Mouse (Mus musculus) midbrain, embryonic 16.5 days (tissue): ENCODE data around the gene Cdk2ap2. TPM values are rescaled to one million over a fixed set of nuclear protein-coding genes. Genes with fewer than 3 reads are reported as not detected.

Experiments
- ATAC-seq: fragments of 200-750 bp; cut with Nextera tagmentation; 2 replicates; pipeline ENCODE4 v1.8.0; 2017; ENCODE audit warnings: moderate TSS enrichment
- H3K27ac ChIP-seq: fragments of 300-500 bp; sonication (generic); 2 replicates; pipeline ENCODE4 v1.5.1; 2014; ENCODE audit warnings: mild to moderate bottlenecking, low read length, mixed read lengths
- H3K27me3 ChIP-seq: fragments of 300-500 bp; sonication (generic); 2 replicates; pipeline ENCODE4 v1.6.1; 2014; ENCODE audit warnings: low read depth, low read length, mixed read lengths; ENCODE audit not compliant: control insufficient read depth, insufficient read depth
- H3K36me3 ChIP-seq: fragments of 300-500 bp; sonication (generic); 2 replicates; pipeline ENCODE4 v1.6.1; 2014; ENCODE audit warnings: mild to moderate bottlenecking, low read length, moderate library complexity, mixed read lengths; ENCODE audit not compliant: control insufficient read depth, insufficient read depth
- H3K4me1 ChIP-seq: fragments of 300-500 bp; sonication (generic); 2 replicates; pipeline ENCODE4 v1.6.1; 2014; ENCODE audit warnings: mild to moderate bottlenecking, low read length, mixed read lengths; ENCODE audit not compliant: control insufficient read depth, insufficient read depth
- H3K4me2 ChIP-seq: fragments of 300-500 bp; sonication (generic); 2 replicates; pipeline ENCODE4 v1.6.1; 2014; ENCODE audit warnings: mild to moderate bottlenecking, low read length, mixed read lengths
- H3K4me3 ChIP-seq: fragments of 300-500 bp; sonication (generic); 2 replicates; pipeline ENCODE4 v1.5.1; 2014; ENCODE audit warnings: low read depth, mild to moderate bottlenecking, low read length, moderate library complexity, mixed read lengths
- H3K9ac ChIP-seq: fragments of 300-500 bp; sonication (generic); 2 replicates; pipeline ENCODE4 v1.6.1; 2014; ENCODE audit warnings: low read depth, low read length, mixed read lengths
- H3K9me3 ChIP-seq: fragments of 300-500 bp; sonication (generic); replicated peaks from 2 replicates; pipeline ENCODE4 v1.6.1; 2014; ENCODE audit warnings: mild to moderate bottlenecking, low read length, mixed read lengths; ENCODE audit not compliant: control insufficient read depth, poor library complexity, severe bottlenecking
- WGBS: fragments of 180-500 bp; shearing (Covaris S2); extraction: QIAGEN DNeasy Blood & Tissue Kit; methylation state at CpG from one replicate; pipeline ENCODE4 v1.1.7; 2014; 5-methylcytosine and 5-hydroxymethylcytosine counted together
- polyA plus RNA-seq: library from polyadenylated mRNA; unstranded; fragments of >200 nt; fragmentation: Nextera tagmentation; extraction: Ambion mirVana; gene quantifications from 2 replicates; pipeline ENCODE4 v1.2.1, GENCODE M21; 2015

The Cdk2ap2 gene
- polyA plus RNA-seq, 1 experiment from 2014 or later: 83.1 TPM

DNA sequence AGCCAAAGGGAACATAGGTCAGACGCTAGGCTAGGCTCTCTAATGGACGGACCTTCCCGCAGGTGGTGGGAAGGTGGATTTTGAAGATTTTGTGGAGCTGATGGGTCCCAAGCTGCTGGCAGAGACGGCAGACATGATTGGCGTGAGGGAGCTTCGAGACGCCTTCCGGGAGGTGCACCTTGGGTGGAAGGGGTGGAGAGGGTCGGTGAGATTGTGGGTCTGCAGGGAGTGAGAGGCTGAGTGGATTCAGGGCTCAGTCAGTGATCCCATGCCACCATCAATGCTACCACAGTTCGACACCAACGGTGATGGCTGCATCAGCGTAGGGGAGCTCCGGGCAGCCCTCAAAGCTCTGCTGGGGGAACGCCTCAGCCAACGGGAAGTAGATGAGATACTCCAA lies 10.8 kb upstream of the Cdk2ap2 start:
- Histone ChIP-seq H3K4me1 (no peaks in the 10 kb centered on the region), H3K4me2 (no peak overlapping the region), H3K27ac (no peak overlapping the region), H3K36me3 (no peaks in the 10 kb centered on the region), H3K27me3 (no peaks in the 10 kb centered on the region), H3K9ac (no peak overlapping the region), H3K4me3 (no peak overlapping the region), H3K9me3 (no peaks in the 10 kb centered on the region)
- WGBS: 93% methylated on average over 15 of the region's 15 CpGs
- no peak for ATAC-seq

DNA sequence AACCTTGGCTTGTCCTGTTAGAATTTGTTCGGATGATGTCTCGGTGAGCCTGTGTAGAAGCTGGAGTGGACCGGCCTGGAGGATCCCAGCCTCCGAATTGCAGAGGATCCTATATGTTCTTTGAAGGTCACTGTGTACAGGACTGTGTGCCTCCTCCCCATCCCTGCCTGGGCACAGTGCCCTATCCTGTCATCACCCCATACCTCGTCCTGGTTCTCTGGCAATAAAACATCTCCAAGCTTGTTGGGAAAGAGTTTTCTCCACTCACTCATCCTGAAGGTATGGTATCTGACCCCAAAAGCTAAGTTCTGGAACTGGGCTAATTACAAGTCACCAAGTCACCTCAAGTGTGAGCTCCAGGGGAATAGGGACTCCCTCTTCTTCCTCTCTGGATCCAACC lies 9.9 kb upstream of the Cdk2ap2 start:
- H3K4me1 ChIP-seq: no peaks in the 10 kb centered on the region
- 90% methylated on average over 5 of the region's 5 CpGs for WGBS
- no peak overlapping the region for H3K4me2 ChIP-seq
- no peaks in the 10 kb centered on the region for H3K36me3 ChIP-seq
- no peak overlapping the region for H3K27ac ChIP-seq
- H3K4me3 ChIP-seq: no peak overlapping the region
- no peak for ATAC-seq
- H3K9ac ChIP-seq: no peak overlapping the region
- no peaks in the 10 kb centered on the region for H3K9me3 ChIP-seq
- H3K27me3 ChIP-seq: no peaks in the 10 kb centered on the region

DNA sequence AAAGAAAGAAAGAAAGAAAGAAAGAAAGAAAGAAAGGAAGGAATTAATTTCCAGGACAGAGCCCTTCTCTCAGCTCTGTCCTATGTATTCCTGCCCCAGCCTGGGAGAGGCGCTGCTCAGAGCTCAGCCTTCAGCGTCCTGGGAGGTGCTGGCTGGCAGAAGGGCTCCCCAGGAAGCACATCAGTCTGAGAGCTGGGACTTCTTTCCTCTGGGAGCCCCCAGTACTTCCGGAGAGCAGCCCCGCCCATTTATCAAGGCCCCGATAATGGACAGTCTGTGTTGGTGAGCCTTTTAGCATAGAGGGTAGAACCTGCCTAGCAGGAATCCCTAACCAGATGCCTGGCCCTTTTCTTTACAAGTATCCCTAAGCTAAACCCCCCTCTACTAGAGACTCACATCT lies 8.8 kb upstream of the Cdk2ap2 start:
- Histone ChIP-seq H3K36me3 (no peaks in the 10 kb centered on the region), H3K4me2 (no peak overlapping the region), H3K9ac (no peak overlapping the region), H3K27me3 (no peaks in the 10 kb centered on the region), H3K27ac (no peak overlapping the region), H3K4me1 (no peaks in the 10 kb centered on the region), H3K9me3 (no peaks in the 10 kb centered on the region), H3K4me3 (no peak overlapping the region)
- ATAC-seq: no peak
- WGBS: 60% methylated on average over 5 of the region's 5 CpGs

DNA sequence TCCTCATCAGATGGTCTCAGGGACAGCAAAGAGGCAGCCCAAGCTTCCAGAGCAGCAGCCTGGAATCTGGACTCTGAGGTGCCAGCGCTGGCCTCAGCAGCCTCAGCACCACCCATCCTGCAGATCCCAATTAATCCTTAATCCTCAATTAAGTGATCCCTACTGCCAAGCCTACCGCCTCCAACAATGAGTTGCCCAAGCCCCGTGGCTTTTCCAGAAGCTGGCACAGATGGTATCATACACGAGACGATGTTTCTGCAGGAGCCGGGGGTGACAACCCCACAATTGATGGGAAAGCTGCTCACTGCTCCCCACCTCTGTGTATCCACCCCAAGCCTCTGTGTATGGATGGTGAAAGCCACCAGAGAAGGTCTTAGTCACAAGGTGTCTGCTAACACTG lies 7.9 kb upstream of the Cdk2ap2 start:
- H3K27me3 ChIP-seq: no peaks in the 10 kb centered on the region
- H3K9me3 ChIP-seq: no peaks in the 10 kb centered on the region
- H3K4me1 ChIP-seq: no peaks in the 10 kb centered on the region
- no peak overlapping the region for H3K4me3 ChIP-seq
- WGBS: 67% methylated on average over 6 of the region's 6 CpGs
- no peaks in the 10 kb centered on the region for H3K36me3 ChIP-seq
- H3K27ac ChIP-seq: no peak overlapping the region
- no peak overlapping the region for H3K4me2 ChIP-seq
- no peak for ATAC-seq
- no peak overlapping the region for H3K9ac ChIP-seq

DNA sequence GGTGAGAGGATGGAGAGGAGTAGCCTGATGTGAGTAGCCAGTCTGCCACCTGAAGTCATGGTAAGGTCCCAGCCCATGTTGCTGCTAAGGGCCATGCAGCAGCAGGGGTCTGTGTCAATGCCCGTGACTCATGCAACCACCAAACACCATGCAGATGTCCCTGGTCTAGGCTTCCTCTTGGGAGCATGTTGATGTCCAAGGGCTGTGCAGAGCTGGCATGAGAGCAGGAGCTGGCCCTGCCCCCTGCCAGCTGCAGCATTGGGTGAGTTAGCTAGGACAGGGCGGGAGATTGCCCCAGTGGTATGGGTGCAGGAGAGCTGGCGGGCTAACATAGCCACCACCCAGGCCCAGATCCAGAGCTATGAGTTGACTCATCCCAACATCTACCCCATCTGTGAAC lies 6.5 kb upstream of the Cdk2ap2 start:
- no peak overlapping the region for H3K9ac ChIP-seq
- WGBS: 86% methylated on average over 3 of the region's 3 CpGs
- H3K4me3 ChIP-seq: no peak overlapping the region
- no peak for ATAC-seq
- H3K4me2 ChIP-seq: no peak overlapping the region
- no peaks in the 10 kb centered on the region for H3K36me3 ChIP-seq
- H3K9me3 ChIP-seq: no peaks in the 10 kb centered on the region
- H3K27ac ChIP-seq: no peak overlapping the region
- H3K27me3 ChIP-seq: no peaks in the 10 kb centered on the region
- no peaks in the 10 kb centered on the region for H3K4me1 ChIP-seq

DNA sequence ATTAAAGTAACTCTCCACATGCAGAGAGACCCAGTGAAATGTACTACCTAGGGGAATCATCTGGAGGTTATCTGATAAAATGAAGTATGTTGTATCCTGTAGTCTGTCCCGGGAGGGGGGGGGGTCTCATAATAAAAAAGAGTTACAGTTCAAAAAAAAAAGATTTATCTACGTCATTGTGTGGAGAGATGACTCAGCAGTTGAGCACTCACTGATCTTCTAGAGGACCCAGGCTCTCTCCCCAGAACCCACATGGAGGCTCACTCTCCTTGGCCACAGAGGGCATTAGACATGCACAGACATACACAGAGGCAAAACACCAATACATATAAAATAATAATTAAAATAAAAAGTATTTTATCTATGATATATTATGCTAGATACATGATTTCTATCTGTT lies 5.6 kb upstream of the Cdk2ap2 start:
- H3K27me3 ChIP-seq: no peaks in the 10 kb centered on the region
- H3K27ac ChIP-seq: no peak overlapping the region
- H3K9ac ChIP-seq: no peak overlapping the region
- H3K4me3 ChIP-seq: no peak overlapping the region
- no peaks in the 10 kb centered on the region for H3K9me3 ChIP-seq
- no peak overlapping the region for H3K4me2 ChIP-seq
- no peaks in the 10 kb centered on the region for H3K36me3 ChIP-seq
- 73% methylated on average over 2 of the region's 2 CpGs for WGBS
- no peak for ATAC-seq
- H3K4me1 ChIP-seq: peaks cover 7% of the 10 kb centered on the region; the same call in 1 of the 2 replicates

DNA sequence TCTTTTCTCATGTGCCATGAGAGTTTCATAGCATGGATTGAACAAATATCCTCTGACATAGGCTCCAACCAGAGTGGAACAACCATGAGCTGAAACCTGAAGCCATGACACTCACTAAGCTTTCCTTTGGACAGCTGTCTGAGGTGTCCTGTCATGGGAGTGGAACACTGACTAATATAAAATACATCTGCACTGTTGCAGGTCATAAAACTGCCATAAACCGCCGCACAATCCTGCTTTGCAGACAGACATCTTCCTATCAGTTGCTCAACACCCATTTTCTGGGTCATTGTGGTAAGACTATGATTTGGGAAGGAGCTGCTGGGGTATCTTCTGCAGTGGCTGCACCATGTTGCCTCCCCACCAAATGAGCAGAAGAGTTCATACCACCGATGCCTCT lies 4.2 kb upstream of the Cdk2ap2 start:
- Histone ChIP-seq H3K9ac (no peak overlapping the region), H3K27ac (no peak overlapping the region), H3K4me2 (no peak overlapping the region), H3K36me3 (no peaks in the 10 kb centered on the region), H3K27me3 (no peaks in the 10 kb centered on the region), H3K4me3 (no peak overlapping the region), H3K4me1 (peaks cover 10% of the 10 kb centered on the region), H3K9me3 (no peaks in the 10 kb centered on the region)
- ATAC-seq: no peak
- whole genome bisulfite sequencing: 94% methylated on average over 3 of the region's 3 CpGs

DNA sequence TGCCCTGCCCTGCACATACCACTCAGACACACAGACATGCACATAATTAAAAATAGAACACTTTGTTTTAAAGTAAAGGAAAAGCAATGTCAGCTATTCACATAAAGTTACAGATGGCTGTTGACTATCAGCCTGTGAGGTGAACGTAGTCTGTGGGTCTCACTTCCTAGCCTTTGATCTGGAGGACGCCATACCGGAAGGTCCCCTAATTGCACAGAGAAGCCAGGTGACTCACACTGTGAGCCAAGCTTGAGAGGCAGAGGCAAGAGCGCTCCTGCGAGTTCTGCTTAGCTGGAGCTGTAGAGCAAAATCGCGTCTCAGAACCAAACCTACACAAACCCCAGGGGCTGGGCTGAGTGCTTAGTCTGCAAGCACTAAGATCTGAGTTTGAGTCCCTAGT lies 3.2 kb upstream of the Cdk2ap2 start:
- Histone ChIP-seq H3K4me3 (no peak overlapping the region), H3K9ac (no peak overlapping the region), H3K27ac (no peak overlapping the region), H3K4me2 (no peak overlapping the region), H3K27me3 (no peaks in the 10 kb centered on the region), H3K4me1 (peaks cover 20% of the 10 kb centered on the region), H3K36me3 (no peaks in the 10 kb centered on the region), H3K9me3 (no peaks in the 10 kb centered on the region)
- no peak for ATAC-seq
- 82% methylated on average over 7 of the region's 7 CpGs for WGBS

DNA sequence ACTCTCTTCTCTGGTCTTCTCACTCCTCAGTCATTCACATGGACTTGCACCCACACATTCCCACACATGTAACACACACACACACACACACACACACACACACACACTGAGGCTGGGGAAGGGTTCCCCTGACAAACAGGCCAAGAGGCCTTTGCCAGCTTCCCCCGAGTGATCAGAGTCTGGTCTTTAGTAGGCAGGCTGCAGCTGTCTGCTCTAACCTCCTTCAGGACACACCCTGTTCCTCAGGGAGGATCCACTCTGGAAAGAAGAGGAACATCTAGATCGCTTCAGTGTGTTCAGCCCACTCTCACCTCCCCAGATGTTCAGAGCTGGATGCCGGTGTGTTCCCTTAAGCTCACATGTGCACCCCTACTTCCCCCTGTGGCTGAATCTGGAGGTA lies 2.6 kb upstream of the Cdk2ap2 start:
- no peak overlapping the region for H3K9ac ChIP-seq
- H3K27ac ChIP-seq: no peak overlapping the region
- ATAC-seq: no peak
- H3K27me3 ChIP-seq: no peaks in the 10 kb centered on the region
- no peak overlapping the region for H3K4me2 ChIP-seq
- H3K4me3 ChIP-seq: no peak overlapping the region
- 88% methylated on average over 3 of the region's 3 CpGs for WGBS
- H3K9me3 ChIP-seq: no peaks in the 10 kb centered on the region
- H3K4me1 ChIP-seq: peaks cover 25% of the 10 kb centered on the region
- H3K36me3 ChIP-seq: no peaks in the 10 kb centered on the region

DNA sequence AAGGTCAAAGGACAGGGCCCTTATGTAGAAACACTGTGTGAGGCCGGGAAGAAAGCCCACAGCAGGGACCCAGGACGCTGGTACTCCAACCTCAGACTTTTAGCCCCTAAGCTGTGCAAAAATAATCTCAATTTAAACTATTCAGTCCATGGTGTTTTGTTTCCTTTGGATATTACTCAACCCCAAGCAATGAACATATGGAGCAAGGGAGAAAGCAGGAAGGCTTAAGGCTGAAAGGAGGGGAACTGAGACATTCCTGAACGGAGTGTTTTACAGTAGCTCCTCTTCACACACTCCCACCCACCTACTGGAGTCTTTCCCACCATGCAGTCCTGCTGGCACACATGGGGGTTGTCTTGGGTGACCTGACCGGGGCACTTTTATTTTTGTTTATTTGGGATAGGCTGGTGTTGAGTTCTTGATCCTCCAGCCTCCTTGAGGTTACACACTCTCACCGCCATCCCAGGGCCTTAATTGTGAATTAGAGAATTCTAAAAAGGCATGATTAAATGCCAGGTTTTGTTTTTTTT lies 2.1 kb upstream of the Cdk2ap2 start:
- H3K36me3 ChIP-seq: no peaks in the 10 kb centered on the region
- H3K27ac ChIP-seq: no peak overlapping the region
- H3K9me3 ChIP-seq: no peaks in the 10 kb centered on the region
- H3K9ac ChIP-seq: no peak overlapping the region
- 80% methylated on average over 5 of the region's 5 CpGs for WGBS
- no peak overlapping the region for H3K4me3 ChIP-seq
- no peak for ATAC-seq
- no peaks in the 10 kb centered on the region for H3K27me3 ChIP-seq
- H3K4me1 ChIP-seq: peaks cover 29% of the 10 kb centered on the region
- H3K4me2 ChIP-seq: no peak overlapping the region
